Mouse (Mus musculus) erythroblast, embryonic 14.5 days (primary cell): Measurements from ENCODE around the gene Cttnbp2.

Experiments
- GATA1 ChIP-seq: IDR thresholded peaks from 2 replicates; pipeline ENCODE4 v1.6.1; 2012; ENCODE audit warnings: low read length, inconsistent platforms, mixed read lengths
- TAL1 ChIP-seq: IDR thresholded peaks from 3 replicates; pipeline ENCODE4 v1.6.1; 2012; ENCODE audit warnings: low read length, inconsistent platforms, mixed read lengths

GRCm38 (mm10) chr6:18517626-18518025 is 3.0 kb upstream of the Cttnbp2 start:
- TF ChIP-seq TAL1 (no peak), GATA1 (no peak)
